In genomic region chr2:156478046-156478690, GRCm38 (mm10) we compare ENCODE assay signal across 17 mouse cellular contexts. TPM values are rescaled to one million over a fixed set of nuclear protein-coding genes. Genes with fewer than 3 reads are reported as not detected.
DNase-seq lines count a peak whose midpoint lies in the region; ATAC-seq and TF ChIP-seq lines count a peak whose summit lies in the region.
"Had no signal": no experiment of that assay in that cellular context is flagged by ENCODE, and none has a peak within 500 bp of the region (broad histone marks: within the 10 kb centered on the region; RNA-seq: fewer than 3 reads in every experiment).

No protein-coding gene starts in this region.

- peaks cover 2% of the 10 kb centered on the region; the same call in 1 of the 2 replicates for H3K4me1 ChIP-seq in lung, adult 2 months (ENCODE audit: control insufficient read depth, insufficient read depth, low read length)
- peaks cover 34% of the 10 kb centered on the region for H3K4me1 ChIP-seq in midbrain, embryonic 15.5 days

- H3K27ac ChIP-seq in midbrain, embryonic 15.5 days = no peak overlapping the region
- H3K27ac ChIP-seq: embryonic facial prominence, embryonic 12.5 days; heart, embryonic 13.5 days; limb, embryonic 10.5 days; liver, embryonic 12.5 days; stomach, embryonic 15.5 days had no signal

- H3K9me3 ChIP-seq in midbrain, embryonic 15.5 days = no peaks in the 10 kb centered on the region
- H3K9me3 ChIP-seq: embryonic facial prominence, embryonic 12.5 days; limb, embryonic 10.5 days; liver, embryonic 12.5 days; stomach, embryonic 15.5 days had no signal

- H3K4me2 ChIP-seq in midbrain, embryonic 15.5 days = no peak overlapping the region
- H3K4me2 ChIP-seq: embryonic facial prominence, embryonic 12.5 days; heart, embryonic 13.5 days; liver, embryonic 12.5 days; stomach, embryonic 15.5 days had no signal

- no peak overlapping the region for H3K9ac ChIP-seq in midbrain, embryonic 15.5 days
- H3K9ac ChIP-seq: embryonic facial prominence, embryonic 12.5 days; heart, embryonic 13.5 days; liver, embryonic 12.5 days; stomach, embryonic 15.5 days had no signal

- no peak overlapping the region for H3K4me3 ChIP-seq in lung, adult 2 months (replicated peaks; ENCODE audit: extremely low read depth, low read depth, low read length)
- no peak overlapping the region for H3K4me3 ChIP-seq in midbrain, embryonic 15.5 days
- H3K4me3 ChIP-seq: embryonic facial prominence, embryonic 12.5 days; heart, embryonic 13.5 days; limb, embryonic 10.5 days; liver, embryonic 12.5 days; stomach, embryonic 15.5 days had no signal

- ATAC-seq in midbrain, embryonic 15.5 days (replicated peaks) = no peak
- ATAC-seq: activated CD4-positive, CD25-positive, alpha-beta regulatory T cell, adult 4 months; liver, embryonic 12.5 days; lung, postnatal 0 days; midbrain, embryonic 16.5 days had no signal

- TF ChIP-seq CTCF in lung, adult 2 months (IDR thresholded peaks at IDR 0.05; ENCODE audit: insufficient read depth, low read length) = no peak

- H3K27me3 ChIP-seq in midbrain, embryonic 15.5 days (replicated peaks) = no peaks in the 10 kb centered on the region
- H3K27me3 ChIP-seq: embryonic facial prominence, embryonic 12.5 days; stomach, embryonic 15.5 days had no signal

- 68% methylated on average over 13 of the region's 13 CpGs for WGBS in lung, adult 2 months
- WGBS in midbrain, embryonic 15.5 days = 80% methylated on average over 13 of the region's 13 CpGs

- H3K36me3 ChIP-seq in midbrain, embryonic 15.5 days (replicated peaks) = no peaks in the 10 kb centered on the region
- H3K36me3 ChIP-seq: embryonic facial prominence, embryonic 12.5 days; heart, embryonic 13.5 days; limb, embryonic 10.5 days; liver, embryonic 12.5 days; stomach, embryonic 15.5 days had no signal

- DNase-seq in layer of hippocampus, adult 9-11 months = peak; percentile 54
- no peak for DNase-seq in layer of hippocampus, adult 8-10 months (ENCODE audit: low spot score in 2 of 2)
- peak; percentile 76 for DNase-seq in MN1 (ENCODE audit: low spot score)
- peak; percentile 30 for DNase-seq in adrenal gland, postnatal 25 days
- DNase-seq in cerebellum, adult 9-10 months = peak; percentile 87
- no peak for DNase-seq in lung, adult 2 months
- no peak for DNase-seq in T-cell, adult 2 months (ENCODE audit: low spot score)
- DNase-seq: kidney, adult 9 months had no signal

- TF ChIP-seq POLR2A in lung, adult 2 months (IDR thresholded peaks at IDR 0.05; ENCODE audit: borderline replicate concordance, extremely low read depth, low read depth, low read length) = no peak

RNA-seq across cellular contexts. Expression of gene Epb41l1, which starts 57.5 kb away (rescaled TPM):
- 100 to 1,000 TPM; 322 to 352 (median 336) TPM for total RNA-seq in layer of hippocampus, adult 8-10 months (2022)
- 76.2 and 78.8 TPM in 2 replicates for total RNA-seq in adrenal gland, postnatal 25 days (2021)
- 24.7 and 25.1 TPM in 2 replicates for polyA plus RNA-seq in lung, adult 2 months (2012; rRNA removed)
- 15.6 and 19.6 TPM in 2 replicates for polyA plus RNA-seq in midbrain, embryonic 15.5 days (2015; fragmentation: Nextera tagmentation; extraction: Ambion mirVana)

Comparison
In these comparisons a context has a peak if more than half of its experiments do, and no peak if none do; other contexts are left out.
1. DNase-seq: peak in layer of hippocampus, adult 9-11 months (single experiment), MN1 (single experiment), adrenal gland, postnatal 25 days (single experiment) and cerebellum, adult 9-10 months (single experiment); none in layer of hippocampus, adult 8-10 months (0 of 2), lung, adult 2 months (single experiment) and T-cell, adult 2 months (single experiment).